Mouse (Mus musculus) C2C12 (cell line): ENCODE results near the gene Cttnbp2nl. TPM values are rescaled to one million over a fixed set of nuclear protein-coding genes. Genes with fewer than 3 reads are reported as not detected.
A peak's percentile ranks its signal among the peaks of the same experiment; 100 is the strongest.

Experiments
- H3K27me3 ChIP-seq: one replicate; pipeline ENCODE4 v1.6.1; 2011; ENCODE audit not compliant: control insufficient read depth, insufficient read depth, insufficient read length
- H3K36me3 ChIP-seq: one replicate; pipeline ENCODE4 v1.6.1; 2011; ENCODE audit not compliant: control insufficient read depth, insufficient read depth
- H3K4me3 ChIP-seq: one replicate; pipeline ENCODE4 v1.5.1; 2011; ENCODE audit warnings: mild to moderate bottlenecking, control low read depth; ENCODE audit not compliant: poor library complexity, insufficient read depth, severe bottlenecking
- H3K79me2 ChIP-seq: one replicate; pipeline ENCODE4 v1.6.1; 2011; ENCODE audit not compliant: control insufficient read depth, insufficient read depth
- H3K79me3 ChIP-seq: one replicate; pipeline ENCODE4 v1.6.1; 2011; ENCODE audit warnings: low read depth, control low read depth
- H3ac ChIP-seq: one replicate; pipeline ENCODE3; 2011; ENCODE audit warnings: low read depth; ENCODE audit not compliant: control insufficient read depth, insufficient read length
- CEBPB ChIP-seq: IDR thresholded peaks from one replicate; pipeline ENCODE4 v1.6.1; 2011; ENCODE audit warnings: low read depth, mild to moderate bottlenecking, control low read depth, moderate library complexity
- CTCF ChIP-seq: IDR thresholded peaks from one replicate; pipeline ENCODE4 v1.5.1; 2011; ENCODE audit not compliant: control insufficient read depth, insufficient read depth, insufficient read length
- FOSL1 ChIP-seq: IDR thresholded peaks from one replicate; pipeline ENCODE4 v1.8.0; 2011; ENCODE audit warnings: mild to moderate bottlenecking, low read length; ENCODE audit not compliant: poor library complexity, insufficient read depth, severe bottlenecking
- MAX ChIP-seq: IDR thresholded peaks from one replicate; pipeline ENCODE4 v1.6.1; 2011; ENCODE audit warnings: mild to moderate bottlenecking, control low read depth
- MYOD1 ChIP-seq: IDR thresholded peaks from one replicate; pipeline ENCODE4 v1.6.1; 2011; ENCODE audit warnings: low read depth; ENCODE audit not compliant: control insufficient read depth, insufficient read length
- MYOG ChIP-seq: IDR thresholded peaks from one replicate; pipeline ENCODE4 v1.6.1; 2011; ENCODE audit not compliant: control insufficient read depth, insufficient read length; ENCODE audit errors: extremely low read depth
- USF1 ChIP-seq: IDR thresholded peaks from one replicate; pipeline ENCODE4 v1.6.1; 2011; ENCODE audit warnings: low read depth, mild to moderate bottlenecking, control low read depth, moderate library complexity
- polyA plus RNA-seq: library from polyadenylated mRNA; unstranded; fragments of >200 nt; fragmentation: generic; extraction: Trizol; gene quantifications from one replicate; pipeline ENCODE4 v1.2.1, GENCODE M21; 2012; ENCODE audit warnings: missing spikeins

Gene Cttnbp2nl
- polyA plus RNA-seq, 1 experiment = 11.2 TPM

DNA sequence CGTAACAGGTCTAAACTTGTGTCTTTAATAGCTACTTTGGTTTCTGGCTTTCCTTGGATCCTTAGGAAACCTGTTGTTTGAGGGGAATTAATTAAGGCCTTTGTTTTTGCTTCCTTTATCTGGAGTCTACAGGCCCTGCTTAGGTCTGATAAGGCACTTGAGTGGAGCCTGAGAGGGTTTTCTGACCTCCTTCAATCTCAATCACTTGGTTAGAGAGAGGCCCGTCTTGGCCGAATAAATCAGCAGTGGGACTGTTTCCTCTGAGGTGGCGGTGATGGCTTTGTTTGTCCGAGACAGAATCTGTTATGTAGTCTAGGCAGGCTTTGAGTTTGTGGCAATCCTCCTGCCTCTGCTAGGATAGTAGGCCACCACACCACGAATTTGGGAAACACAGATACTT lies 55.4 kb downstream of the Cttnbp2nl start:
- H3K79me2 ChIP-seq = peaks cover 2% of the 10 kb centered on the region
- peaks cover 4% of the 10 kb centered on the region for H3K36me3 ChIP-seq
- H3K27me3 ChIP-seq = no peaks in the 10 kb centered on the region
- no peaks in the 10 kb centered on the region for H3K79me3 ChIP-seq
- no peak overlapping the region for H3ac ChIP-seq
- no peak overlapping the region for H3K4me3 ChIP-seq
- TF ChIP-seq MAX (no peak), USF1 (no peak), FOSL1 (no peak), CEBPB (no peak), CTCF (no peak), MYOG (no peak), MYOD1 (no peak)

DNA sequence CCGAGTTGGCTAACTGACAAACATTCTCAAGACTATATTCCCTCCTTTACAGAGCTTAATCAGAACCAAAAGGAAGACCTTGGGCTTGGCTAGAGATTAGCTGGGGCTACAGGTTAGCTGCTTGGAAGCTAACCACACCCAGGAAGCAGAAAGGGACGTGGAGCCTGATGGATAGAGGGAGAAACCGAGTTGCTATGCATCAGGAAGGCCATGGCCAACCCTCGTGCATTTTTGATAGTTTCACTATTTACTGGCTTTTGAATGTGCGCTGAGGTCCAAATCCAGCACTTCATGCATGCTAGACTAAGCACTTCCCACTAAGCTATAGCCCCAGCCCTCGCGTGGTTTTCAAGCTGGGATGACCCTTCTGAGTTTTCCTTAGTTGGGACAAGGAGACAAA lies 57.2 kb downstream of the Cttnbp2nl start:
- Histone ChIP-seq H3ac (no peak overlapping the region), H3K27me3 (no peaks in the 10 kb centered on the region), H3K79me3 (no peaks in the 10 kb centered on the region), H3K79me2 (no peaks in the 10 kb centered on the region), H3K36me3 (no peaks in the 10 kb centered on the region), H3K4me3 (no peak overlapping the region)
- TF ChIP-seq USF1 = no peak
- no peak for TF ChIP-seq CTCF
- no peak for TF ChIP-seq MAX
- TF ChIP-seq MYOD1 = no peak
- TF ChIP-seq FOSL1 = no peak
- no peak for TF ChIP-seq MYOG
- TF ChIP-seq CEBPB = no peak

DNA sequence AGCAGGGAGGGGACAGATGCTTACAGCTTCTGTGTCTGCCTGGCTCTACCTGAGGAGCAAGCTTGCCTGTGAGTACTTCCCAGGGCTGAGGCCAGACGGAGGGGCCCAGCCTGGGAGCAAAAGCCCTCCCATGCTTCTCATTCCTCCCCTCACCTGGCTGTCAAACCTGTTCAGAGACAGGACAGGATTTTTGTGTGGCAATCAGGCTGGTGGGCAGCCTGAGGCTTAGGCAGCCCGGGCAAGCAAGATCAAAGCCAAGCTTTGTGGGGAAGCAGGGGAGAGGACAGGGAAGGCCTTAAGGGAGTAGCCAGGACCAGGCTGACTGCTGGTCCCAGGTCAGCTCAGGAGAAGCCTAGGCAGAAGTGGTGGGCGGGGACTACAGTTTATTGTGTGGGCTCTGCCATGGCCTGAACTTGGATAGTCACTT lies 58.5 kb downstream of the Cttnbp2nl start:
- H3K79me2 ChIP-seq = no peaks in the 10 kb centered on the region
- H3K4me3 ChIP-seq = no peak overlapping the region
- peak overlapping the region; percentile 47 for H3ac ChIP-seq
- no peak for TF ChIP-seq MAX
- no peak for TF ChIP-seq CEBPB
- TF ChIP-seq FOSL1 = no peak
- TF ChIP-seq CTCF = no peak
- TF ChIP-seq MYOG = no peak
- no peak for TF ChIP-seq USF1
- TF ChIP-seq MYOD1 = no peak
- no peaks in the 10 kb centered on the region for H3K27me3 ChIP-seq
- no peaks in the 10 kb centered on the region for H3K36me3 ChIP-seq
- H3K79me3 ChIP-seq = no peaks in the 10 kb centered on the region

DNA sequence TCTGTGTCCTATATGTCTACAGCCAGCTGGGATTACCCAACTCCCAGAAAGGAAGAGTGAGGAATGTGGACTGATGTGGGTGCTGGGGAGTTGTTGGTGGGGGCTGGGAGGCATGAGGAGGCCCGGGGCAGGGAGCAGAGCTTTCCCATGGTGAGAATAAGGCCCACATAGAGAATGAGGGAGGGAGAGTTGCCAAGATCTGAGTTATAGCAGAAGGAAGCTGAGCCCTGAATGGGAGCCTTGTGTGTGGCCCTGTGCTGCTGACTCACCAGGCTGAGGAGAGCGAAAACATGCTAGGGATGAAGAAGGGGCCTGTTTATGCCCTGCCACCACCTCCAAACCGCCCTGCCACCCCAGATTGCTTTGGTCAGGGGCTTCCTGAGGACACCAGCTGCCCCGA lies 59.1 kb downstream of the Cttnbp2nl start:
- TF ChIP-seq FOSL1 (no peak), MYOD1 (no peak), MYOG (no peak), CTCF (no peak)
- H3K36me3 ChIP-seq = no peaks in the 10 kb centered on the region
- H3K79me3 ChIP-seq = no peaks in the 10 kb centered on the region
- H3K4me3 ChIP-seq = no peak overlapping the region
- no peaks in the 10 kb centered on the region for H3K79me2 ChIP-seq
- no peaks in the 10 kb centered on the region for H3K27me3 ChIP-seq
- peak overlapping the region; percentile 47 for H3ac ChIP-seq

DNA sequence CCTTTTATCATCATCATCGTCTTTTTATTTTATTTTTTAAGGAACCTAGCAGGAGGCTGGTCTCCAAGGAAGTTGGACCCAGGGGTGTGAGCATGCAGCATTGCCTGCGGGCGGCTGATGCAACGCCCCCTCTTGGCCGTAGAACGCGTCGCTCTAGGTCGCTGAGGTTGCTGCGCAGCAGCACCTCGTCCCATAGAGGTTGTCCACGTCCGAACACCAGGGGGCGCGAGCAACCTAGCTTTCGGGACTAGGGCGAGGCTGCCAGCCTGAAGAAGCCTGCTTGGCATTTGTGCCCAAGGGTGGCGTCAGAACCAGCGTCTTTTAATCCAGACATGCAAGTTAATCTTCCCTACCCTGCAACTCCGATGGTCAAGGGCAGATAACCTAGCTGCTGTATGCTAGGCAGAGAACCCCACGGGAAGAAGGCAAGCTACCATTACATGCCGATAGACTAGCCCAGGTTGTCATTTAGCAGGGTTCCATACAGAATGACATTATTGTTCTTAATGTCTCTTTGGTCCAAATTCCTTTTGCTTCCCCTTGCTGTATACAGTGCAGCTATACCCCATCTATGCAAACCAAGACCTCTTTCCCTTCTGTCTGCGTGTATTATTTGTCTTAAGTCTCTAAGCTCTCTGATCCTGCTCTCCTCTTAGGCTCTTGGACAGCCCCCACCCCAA lies 60.1 kb downstream of the Cttnbp2nl start:
- H3K36me3 ChIP-seq = no peaks in the 10 kb centered on the region
- H3K4me3 ChIP-seq = no peak overlapping the region
- H3K79me3 ChIP-seq = no peaks in the 10 kb centered on the region
- TF ChIP-seq CTCF = peak; percentile 99
- no peak for TF ChIP-seq MAX
- TF ChIP-seq MYOG = no peak
- TF ChIP-seq FOSL1 = no peak
- no peak for TF ChIP-seq MYOD1
- TF ChIP-seq CEBPB = no peak
- no peak for TF ChIP-seq USF1
- H3K27me3 ChIP-seq = no peaks in the 10 kb centered on the region
- peak overlapping the region; percentile 39 for H3ac ChIP-seq
- no peaks in the 10 kb centered on the region for H3K79me2 ChIP-seq

DNA sequence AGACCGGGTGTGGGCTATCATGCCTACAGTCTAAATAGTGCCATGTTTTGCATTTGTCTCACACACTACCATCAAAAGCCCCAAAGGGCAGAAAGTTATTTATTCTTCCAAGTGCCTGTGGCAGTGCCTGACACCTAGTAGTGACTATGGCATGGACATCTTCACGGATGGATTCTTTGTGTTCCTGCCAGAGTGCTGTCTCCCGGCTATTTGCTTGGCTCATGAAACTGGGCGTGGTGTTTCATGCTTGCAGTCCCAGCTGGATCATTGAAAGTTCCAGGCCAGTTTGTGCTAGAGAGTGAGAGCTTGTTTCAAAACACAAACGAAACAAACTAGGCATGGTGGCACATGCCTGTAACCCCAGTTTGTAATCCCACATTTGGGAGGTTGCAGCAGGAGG lies 61.2 kb downstream of the Cttnbp2nl start:
- no peaks in the 10 kb centered on the region for H3K36me3 ChIP-seq
- H3K4me3 ChIP-seq = no peak overlapping the region
- H3K79me3 ChIP-seq = no peaks in the 10 kb centered on the region
- no peaks in the 10 kb centered on the region for H3K27me3 ChIP-seq
- TF ChIP-seq MYOG (no peak), MYOD1 (no peak), FOSL1 (no peak), MAX (no peak), CEBPB (no peak), USF1 (no peak), CTCF (no peak)
- no peak overlapping the region for H3ac ChIP-seq
- H3K79me2 ChIP-seq = no peaks in the 10 kb centered on the region
